Mouse (Mus musculus): Measurements from ENCODE around the gene Zfp697. TPM values are rescaled to one million over a fixed set of nuclear protein-coding genes. Genes with fewer than 3 reads are reported as not detected.

The Zfp697 gene
- polyA plus RNA-seq, 1 experiment from 2014 or later: 2.9 TPM

GRCm38 (mm10) chr3:98348705-98349104 lies 33.6 kb upstream of the Zfp697 start:
- 12% methylated on average over 8 of the region's 8 CpGs for WGBS (ENCODE audit: insufficient replicate concordance)
- Histone ChIP-seq H3K4me1 (ENCODE audit: insufficient read depth) (no peaks in the 10 kb centered on the region), H3K27ac (ENCODE audit: low read depth) (no peak overlapping the region), H3K4me2 (ENCODE audit: low read depth, low read length) (peak overlapping the region; percentile 11; the same call in 1 of the 2 replicates), H3K36me3 (replicated peaks; ENCODE audit: insufficient read depth, low read length) (no peaks in the 10 kb centered on the region), H3K9ac (replicated peaks) (no peak overlapping the region), H3K4me3 (ENCODE audit: low read depth, low read length) (no peak overlapping the region), H3K27me3 (ENCODE audit: insufficient read depth, low read length) (no peaks in the 10 kb centered on the region), H3K9me3 (ENCODE audit: low read length) (no peaks in the 10 kb centered on the region)
- no peak for TF ChIP-seq EP300 (IDR thresholded peaks at IDR 0.05; ENCODE audit: low read depth)
- no peak for TF ChIP-seq CTCF (IDR thresholded peaks at IDR 0.05; ENCODE audit: low read depth)
- peak; percentile 22 for DNase-seq
- ATAC-seq: 0 out of 2 replicates have a peak, but pooled peaks have one; percentile 27

- no peak for TF ChIP-seq EP300 (IDR thresholded peaks at IDR 0.05; ENCODE audit: low read depth)
- TF ChIP-seq CTCF (IDR thresholded peaks at IDR 0.05; ENCODE audit: low read depth): peak; percentile 61
- Histone ChIP-seq H3K36me3 (replicated peaks; ENCODE audit: insufficient read depth, low read length) (no peaks in the 10 kb centered on the region), H3K9ac (replicated peaks) (no peak overlapping the region), H3K9me3 (ENCODE audit: low read length) (no peaks in the 10 kb centered on the region), H3K27me3 (ENCODE audit: insufficient read depth, low read length) (no peaks in the 10 kb centered on the region), H3K4me3 (ENCODE audit: low read depth, low read length) (no peak overlapping the region), H3K4me1 (ENCODE audit: insufficient read depth) (no peaks in the 10 kb centered on the region), H3K27ac (ENCODE audit: low read depth) (no peak overlapping the region), H3K4me2 (ENCODE audit: low read depth, low read length) (no peak overlapping the region)
- ATAC-seq (no peak), DNase-seq (peak; percentile 57)
- 25% methylated on average over 7 of the region's 7 CpGs for WGBS (ENCODE audit: insufficient replicate concordance)
Observed at GRCm38 (mm10) chr3:98353892-98354291, 28.4 kb upstream of the Zfp697 start.

GRCm38 (mm10) chr3:98355344-98356025 lies 26.8 kb upstream of the Zfp697 start:
- ATAC-seq (no peak), DNase-seq (no peak)
- no peak overlapping the region for H3K4me2 ChIP-seq (ENCODE audit: low read depth, low read length)
- WGBS (ENCODE audit: insufficient replicate concordance): 75% methylated on average over 10 of the region's 10 CpGs
- no peak for TF ChIP-seq CTCF (IDR thresholded peaks at IDR 0.05; ENCODE audit: low read depth)
- TF ChIP-seq EP300 (IDR thresholded peaks at IDR 0.05; ENCODE audit: low read depth): no peak
- no peaks in the 10 kb centered on the region for H3K36me3 ChIP-seq (replicated peaks; ENCODE audit: insufficient read depth, low read length)
- H3K27me3 ChIP-seq (ENCODE audit: insufficient read depth, low read length): no peaks in the 10 kb centered on the region
- no peaks in the 10 kb centered on the region for H3K9me3 ChIP-seq (ENCODE audit: low read length)
- H3K4me1 ChIP-seq (ENCODE audit: insufficient read depth): no peaks in the 10 kb centered on the region
- no peak overlapping the region for H3K27ac ChIP-seq (ENCODE audit: low read depth)
- no peak overlapping the region for H3K4me3 ChIP-seq (ENCODE audit: low read depth, low read length)
- no peak overlapping the region for H3K9ac ChIP-seq (replicated peaks)

- Histone ChIP-seq H3K9me3 (ENCODE audit: low read length) (no peaks in the 10 kb centered on the region), H3K27ac (ENCODE audit: low read depth) (no peak overlapping the region), H3K4me1 (ENCODE audit: insufficient read depth) (no peaks in the 10 kb centered on the region), H3K36me3 (replicated peaks; ENCODE audit: insufficient read depth, low read length) (no peaks in the 10 kb centered on the region), H3K9ac (replicated peaks) (no peak overlapping the region), H3K4me2 (ENCODE audit: low read depth, low read length) (no peak overlapping the region), H3K27me3 (ENCODE audit: insufficient read depth, low read length) (no peaks in the 10 kb centered on the region), H3K4me3 (ENCODE audit: low read depth, low read length) (no peak overlapping the region)
- DNase-seq: no peak
- TF ChIP-seq CTCF (IDR thresholded peaks at IDR 0.05; ENCODE audit: low read depth) (no peak), EP300 (IDR thresholded peaks at IDR 0.05; ENCODE audit: low read depth) (no peak)
- 87% methylated on average over 6 of the region's 6 CpGs for WGBS (ENCODE audit: insufficient replicate concordance)
- no peak for ATAC-seq
Observed at GRCm38 (mm10) chr3:98356026-98356365, 26.3 kb upstream of the Zfp697 start.

- WGBS (ENCODE audit: insufficient replicate concordance): 40% methylated on average over 3 of the region's 3 CpGs
- H3K36me3 ChIP-seq (replicated peaks; ENCODE audit: insufficient read depth, low read length): no peaks in the 10 kb centered on the region
Observed at GRCm38 (mm10) chr3:98356632-98357370, 25.5 kb upstream of the Zfp697 start.

GRCm38 (mm10) chr3:98362753-98363152 lies 19.5 kb upstream of the Zfp697 start:
- DNase-seq (peak; percentile 24), ATAC-seq (no peak)
- Histone ChIP-seq H3K36me3 (replicated peaks; ENCODE audit: insufficient read depth, low read length) (no peaks in the 10 kb centered on the region), H3K4me1 (ENCODE audit: insufficient read depth) (no peaks in the 10 kb centered on the region), H3K27ac (ENCODE audit: low read depth) (no peak overlapping the region), H3K27me3 (ENCODE audit: insufficient read depth, low read length) (no peaks in the 10 kb centered on the region), H3K4me2 (ENCODE audit: low read depth, low read length) (no peak overlapping the region), H3K9ac (replicated peaks) (no peak overlapping the region), H3K4me3 (ENCODE audit: low read depth, low read length) (no peak overlapping the region), H3K9me3 (ENCODE audit: low read length) (no peaks in the 10 kb centered on the region)
- TF ChIP-seq EP300 (IDR thresholded peaks at IDR 0.05; ENCODE audit: low read depth) (no peak), CTCF (IDR thresholded peaks at IDR 0.05; ENCODE audit: low read depth) (peak; percentile 67)
- WGBS (ENCODE audit: insufficient replicate concordance): 35% methylated on average over 2 of the region's 2 CpGs

More at GRCm38 (mm10) chr3:98356632-98357370, 25.5 kb upstream of the Zfp697 start:
- no peak for DNase-seq
- H3K4me2 ChIP-seq (ENCODE audit: low read depth, low read length): no peak overlapping the region
- H3K9me3 ChIP-seq (ENCODE audit: low read length): no peaks in the 10 kb centered on the region
- H3K27ac ChIP-seq (ENCODE audit: low read depth): no peak overlapping the region
- no peak overlapping the region for H3K9ac ChIP-seq (replicated peaks)
- no peak for TF ChIP-seq EP300 (IDR thresholded peaks at IDR 0.05; ENCODE audit: low read depth)
- TF ChIP-seq CTCF (IDR thresholded peaks at IDR 0.05; ENCODE audit: low read depth): no peak
- H3K27me3 ChIP-seq (ENCODE audit: insufficient read depth, low read length): no peaks in the 10 kb centered on the region
- H3K4me1 ChIP-seq (ENCODE audit: insufficient read depth): no peaks in the 10 kb centered on the region
- H3K4me3 ChIP-seq (ENCODE audit: low read depth, low read length): no peak overlapping the region
- ATAC-seq: no peak
